Mouse (Mus musculus): ENCODE data around the gene Upk3a. TPM values are rescaled to one million over a fixed set of nuclear protein-coding genes. Genes with fewer than 3 reads are reported as not detected.
"Not testable (repeated sequence)": the region's sequence is repeated elsewhere in the genome, so short reads cannot be mapped to it uniquely, and the experiment has no call there.

Upk3a gene
- total RNA-seq, 2 experiments from 2014 or later, result not detected

- ATAC-seq (ENCODE audit: poor library complexity, severe bottlenecking), result no peak
These were observed 17.0 kb upstream of the Upk3a start for GRCm38 (mm10) chr15:84999911-85000310.

GRCm38 (mm10) chr15:85000984-85001982 is 15.7 kb upstream of the Upk3a start:
- peak; percentile 100 for ATAC-seq (ENCODE audit: poor library complexity, severe bottlenecking)

- ATAC-seq (ENCODE audit: poor library complexity, severe bottlenecking), result no peak
These were observed 7.3 kb upstream of the Upk3a start for GRCm38 (mm10) chr15:85009666-85010065.

- ATAC-seq (ENCODE audit: poor library complexity, severe bottlenecking), result no peak
These were observed 4.9 kb upstream of the Upk3a start for GRCm38 (mm10) chr15:85011895-85012661.

- ATAC-seq (ENCODE audit: poor library complexity, severe bottlenecking), result no peak
These were observed 4.3 kb upstream of the Upk3a start for GRCm38 (mm10) chr15:85012662-85013054.

GRCm38 (mm10) chr15:85015771-85016170 is 1.2 kb upstream of the Upk3a start:
- no peak for ATAC-seq (ENCODE audit: poor library complexity, severe bottlenecking)

GRCm38 (mm10) chr15:85022211-85022610 is 5.3 kb downstream of the Upk3a start:
- ATAC-seq (ENCODE audit: poor library complexity, severe bottlenecking), result no peak

- ATAC-seq (ENCODE audit: poor library complexity, severe bottlenecking), result no peak
These were observed 9.3 kb downstream of the Upk3a start for GRCm38 (mm10) chr15:85026197-85026596.

- no peak for ATAC-seq (ENCODE audit: poor library complexity, severe bottlenecking)
These were observed 10.8 kb downstream of the Upk3a start for GRCm38 (mm10) chr15:85027740-85028139.

GRCm38 (mm10) chr15:85028648-85029047 is 11.7 kb downstream of the Upk3a start, which contains the start of gene Fam118a:
Gene Fam118a, plus strand, starts transcription at chr15:85028948.
- not testable (repeated sequence) for ATAC-seq (ENCODE audit: poor library complexity, severe bottlenecking)

- ATAC-seq (ENCODE audit: poor library complexity, severe bottlenecking), result not testable (repeated sequence)
These were observed 13.7 kb downstream of the Upk3a start for GRCm38 (mm10) chr15:85030643-85031042.

- no peak for ATAC-seq (ENCODE audit: poor library complexity, severe bottlenecking)
These were observed 14.9 kb downstream of the Upk3a start for GRCm38 (mm10) chr15:85031866-85032265.

- not testable (repeated sequence) for ATAC-seq (ENCODE audit: poor library complexity, severe bottlenecking)
These were observed 17.0 kb downstream of the Upk3a start for GRCm38 (mm10) chr15:85033916-85034315.

- ATAC-seq (ENCODE audit: poor library complexity, severe bottlenecking), result peak; percentile 93
These were observed 19.8 kb downstream of the Upk3a start for GRCm38 (mm10) chr15:85036566-85037342.

GRCm38 (mm10) chr15:85037343-85037690 is 20.4 kb downstream of the Upk3a start:
- no peak for ATAC-seq (ENCODE audit: poor library complexity, severe bottlenecking)

GRCm38 (mm10) chr15:85041546-85042225 is 24.7 kb downstream of the Upk3a start:
- no peak for ATAC-seq (ENCODE audit: poor library complexity, severe bottlenecking)

- ATAC-seq (ENCODE audit: poor library complexity, severe bottlenecking), result peak; percentile 68
These were observed 25.5 kb downstream of the Upk3a start for GRCm38 (mm10) chr15:85042361-85042954.

- no peak for ATAC-seq (ENCODE audit: poor library complexity, severe bottlenecking)
These were observed 26.2 kb downstream of the Upk3a start for GRCm38 (mm10) chr15:85043116-85043515.

- ATAC-seq (ENCODE audit: poor library complexity, severe bottlenecking), result no peak
These were observed 26.8 kb downstream of the Upk3a start for GRCm38 (mm10) chr15:85043761-85044160.
